Mouse (Mus musculus) spleen, postnatal 4 days (tissue): ENCODE measurements around the gene Derl3.
"Not testable (repeated sequence)": the region's sequence is repeated elsewhere in the genome, so short reads cannot be mapped to it uniquely, and the experiment has no call there.

Experiments
- DNase-seq, 2 experiments: peaks; one replicate each; pipeline ENCODE4 v3.0.0; 2022; ENCODE audit warnings: low spot score in 2 of 2

Gene Derl3

GRCm38 (mm10) chr10:75872915-75873542 is 20.2 kb upstream of the Derl3 start:
- DNase-seq: no peak

- DNase-seq: no peak
Measured at GRCm38 (mm10) chr10:75873543-75874170, 19.6 kb upstream of the Derl3 start.

- DNase-seq: no peak
Measured at GRCm38 (mm10) chr10:75878836-75879235, 14.4 kb upstream of the Derl3 start.

- no peak for DNase-seq
Measured at GRCm38 (mm10) chr10:75880351-75880750, 12.9 kb upstream of the Derl3 start.

GRCm38 (mm10) chr10:75880771-75881577 is 12.2 kb upstream of the Derl3 start:
- no peak for DNase-seq

- DNase-seq: no peak
Measured at GRCm38 (mm10) chr10:75881578-75882432, 11.4 kb upstream of the Derl3 start.

GRCm38 (mm10) chr10:75882433-75883231 is 10.6 kb upstream of the Derl3 start:
- DNase-seq: no peak

GRCm38 (mm10) chr10:75883232-75883552 is 10.0 kb upstream of the Derl3 start:
- peak; percentile 62 to 75 for DNase-seq

- no peak for DNase-seq
Measured at GRCm38 (mm10) chr10:75884742-75885141, 8.5 kb upstream of the Derl3 start.

- not testable (repeated sequence) for DNase-seq
Measured at GRCm38 (mm10) chr10:75887504-75887903, 5.7 kb upstream of the Derl3 start.

- no peak for DNase-seq
Measured at GRCm38 (mm10) chr10:75889406-75890153, 3.6 kb upstream of the Derl3 start.

- DNase-seq: no peak
Measured at GRCm38 (mm10) chr10:75894601-75895000, 1.4 kb downstream of the Derl3 start.

GRCm38 (mm10) chr10:75895730-75896129 is 2.5 kb downstream of the Derl3 start:
- DNase-seq: no peak

GRCm38 (mm10) chr10:75896208-75896607 is 3.0 kb downstream of the Derl3 start:
- no peak for DNase-seq

- peak; percentile 43 to 77 for DNase-seq
Measured at GRCm38 (mm10) chr10:75897373-75897772, 4.2 kb downstream of the Derl3 start.

- DNase-seq: no peak
Measured at GRCm38 (mm10) chr10:75898039-75898564, 4.9 kb downstream of the Derl3 start.

- DNase-seq: no peak
Measured at GRCm38 (mm10) chr10:75898846-75899245, 5.6 kb downstream of the Derl3 start.

GRCm38 (mm10) chr10:75904391-75904790 is 11.2 kb downstream of the Derl3 start:
- DNase-seq: no peak

GRCm38 (mm10) chr10:75906882-75907281 is 13.7 kb downstream of the Derl3 start:
- no peak for DNase-seq

- no peak for DNase-seq
Measured at GRCm38 (mm10) chr10:75910698-75911097, 17.5 kb downstream of the Derl3 start.
